Mouse (Mus musculus) myocyte (in vitro differentiated cells): Measurements from ENCODE around the gene Rabac1. TPM values are rescaled to one million over a fixed set of nuclear protein-coding genes. Genes with fewer than 3 reads are reported as not detected.

ENCODE experiments used
- H3K27me3 ChIP-seq: one replicate; pipeline ENCODE4 v1.6.1; 2011; ENCODE audit not compliant: control insufficient read depth, insufficient read depth, insufficient read length
- H3K36me3 ChIP-seq: one replicate; pipeline ENCODE4 v1.6.1; 2011; ENCODE audit not compliant: control insufficient read depth, insufficient read depth
- H3K4me2 ChIP-seq: one replicate; pipeline ENCODE4 v1.6.1; 2011; ENCODE audit warnings: low read depth, control low read depth
- H3K4me3 ChIP-seq: one replicate; pipeline ENCODE4 v1.5.1; 2011; ENCODE audit warnings: mild to moderate bottlenecking, control low read depth, moderate library complexity
- H3K79me2 ChIP-seq: one replicate; pipeline ENCODE4 v1.6.1; 2011; ENCODE audit not compliant: control insufficient read depth, insufficient read depth
- H3ac ChIP-seq: one replicate; pipeline ENCODE4 v1.6.1; 2011; ENCODE audit not compliant: control insufficient read depth, insufficient read length
- CEBPB ChIP-seq: IDR thresholded peaks from 2 replicates; pipeline ENCODE4 v1.6.1; 2011; ENCODE audit warnings: mild to moderate bottlenecking, moderate library complexity; ENCODE audit not compliant: poor library complexity, insufficient read depth, severe bottlenecking
- E2F4 ChIP-seq: IDR thresholded peaks from one replicate; pipeline ENCODE4 v1.6.1; 2011; ENCODE audit warnings: mild to moderate bottlenecking, control low read depth, moderate library complexity; ENCODE audit not compliant: insufficient read depth
- MAX ChIP-seq: IDR thresholded peaks from one replicate; pipeline ENCODE4 v1.6.1; 2011; ENCODE audit warnings: low read depth, mild to moderate bottlenecking, control low read depth
- MYOD1 ChIP-seq, 3 experiments: IDR thresholded peaks; one replicate each; pipeline ENCODE4 v1.6.1; 2011; ENCODE audit warnings: control low read depth in 2 of 3, low read depth in 2 of 3, mild to moderate bottlenecking in 2 of 3, moderate library complexity in 1 of 3; ENCODE audit not compliant: insufficient read length in 2 of 3, control insufficient read depth in 1 of 3
- MYOG ChIP-seq, 3 experiments: IDR thresholded peaks; one replicate each; pipeline ENCODE4 v1.6.1; 2011; ENCODE audit warnings: control low read depth in 2 of 3, low read depth in 2 of 3, mild to moderate bottlenecking in 2 of 3; ENCODE audit not compliant: insufficient read length in 2 of 3, control insufficient read depth in 1 of 3, insufficient read depth in 1 of 3
- POLR2A ChIP-seq: IDR thresholded peaks from one replicate; pipeline ENCODE4 v1.6.1; 2011; ENCODE audit warnings: low read depth, mild to moderate bottlenecking, control low read depth, moderate library complexity; ENCODE audit not compliant: insufficient read length
- POLR2AphosphoS2 ChIP-seq: IDR thresholded peaks from one replicate; pipeline ENCODE4 v1.6.1; 2011; ENCODE audit warnings: low read depth, control low read depth; ENCODE audit not compliant: insufficient read length
- REST ChIP-seq: IDR thresholded peaks from one replicate; pipeline ENCODE4 v1.6.1; 2011; ENCODE audit warnings: mild to moderate bottlenecking, control low read depth, moderate library complexity; ENCODE audit not compliant: insufficient read depth, insufficient read length
- SRF ChIP-seq: IDR thresholded peaks from one replicate; pipeline ENCODE4 v1.6.1; 2011; ENCODE audit warnings: low read depth; ENCODE audit not compliant: control insufficient read depth, insufficient read length
- TCF12 ChIP-seq: IDR thresholded peaks from one replicate; pipeline ENCODE4 v1.6.1; 2011; ENCODE audit warnings: mild to moderate bottlenecking, control low read depth; ENCODE audit not compliant: poor library complexity, insufficient read depth, severe bottlenecking
- TCF3 ChIP-seq: IDR thresholded peaks from one replicate; pipeline ENCODE4 v1.6.1; 2011; ENCODE audit warnings: low read depth, control low read depth; ENCODE audit not compliant: insufficient read length
- USF1 ChIP-seq: IDR thresholded peaks from one replicate; pipeline ENCODE4 v1.6.1; 2011; ENCODE audit warnings: low read depth, mild to moderate bottlenecking, control low read depth, moderate library complexity
- polyA plus RNA-seq: library from polyadenylated mRNA; unstranded; fragments of >200 nt; fragmentation: generic; extraction: Trizol; gene quantifications from one replicate; pipeline ENCODE4 v1.2.1, GENCODE M21; 2012; ENCODE audit warnings: missing spikeins

Rabac1 gene
- polyA plus RNA-seq, 1 experiment = 309 TPM

DNA sequence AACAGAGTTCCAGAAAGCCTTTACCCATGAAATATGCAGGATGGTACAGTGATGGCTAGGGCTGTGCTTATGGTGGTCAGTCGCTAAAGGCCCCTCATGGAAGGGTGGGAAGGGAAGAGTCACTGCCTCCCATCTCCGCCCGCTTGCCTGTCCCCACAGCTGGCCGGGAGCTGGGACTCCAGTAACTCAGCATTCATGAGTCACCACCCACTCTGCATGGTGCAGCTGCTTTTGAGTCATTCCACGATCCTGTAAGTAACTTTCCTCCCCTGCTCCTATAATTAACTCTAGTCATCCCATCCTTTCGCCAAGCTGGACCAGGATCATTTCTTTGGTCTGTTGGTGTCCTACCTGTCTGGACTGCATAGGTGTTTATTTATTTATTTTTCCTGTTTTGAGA, 20.5 kb upstream of the Rabac1 start:
- H3K27me3 ChIP-seq = no peaks in the 10 kb centered on the region
- no peak overlapping the region for H3K4me3 ChIP-seq
- no peak overlapping the region for H3ac ChIP-seq
- no peaks in the 10 kb centered on the region for H3K79me2 ChIP-seq
- TF ChIP-seq MAX (no peak), POLR2AphosphoS2 (no peak), SRF (no peak), POLR2A (no peak), USF1 (no peak), TCF12 (no peak), E2F4 (no peak), MYOG (IDR thresholded peaks at IDR 0.05; ENCODE audit: control insufficient read depth in 1 of 3, insufficient read depth in 1 of 3, insufficient read length in 2 of 3, low read depth in 2 of 3) (peak in 2 of 3 experiments; percentile 67 to 87), CEBPB (no peak), TCF3 (peak; percentile 51), MYOD1 (IDR thresholded peaks at IDR 0.05; ENCODE audit: control insufficient read depth in 1 of 3, insufficient read length in 2 of 3, low read depth in 2 of 3) (peak in 2 of 3 experiments; percentile 90 to 95), REST (no peak)
- H3K4me2 ChIP-seq = peak overlapping the region; percentile 71
- H3K36me3 ChIP-seq = no peaks in the 10 kb centered on the region

DNA sequence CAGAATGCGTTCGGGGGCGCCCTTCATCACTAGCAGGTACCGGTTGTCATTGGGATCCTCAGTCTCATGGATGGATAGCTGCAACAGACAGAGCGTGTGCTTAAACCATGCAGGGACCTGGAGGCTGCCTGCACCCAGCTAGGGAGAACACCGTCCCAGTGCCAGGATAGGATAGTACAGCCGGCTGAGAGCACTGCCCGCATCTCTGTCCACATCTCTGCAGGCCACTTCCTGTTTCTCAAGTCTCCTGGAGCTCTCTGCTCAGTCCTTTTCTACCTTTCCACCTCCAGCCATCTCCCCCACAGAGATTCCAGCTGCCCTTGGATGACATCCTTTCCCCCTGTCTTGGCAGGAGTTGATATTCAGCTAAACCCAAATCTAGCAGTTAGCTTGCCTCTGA, 17.9 kb upstream of the Rabac1 start:
- Histone ChIP-seq H3K4me2 (no peak overlapping the region), H3K4me3 (no peak overlapping the region), H3K36me3 (no peaks in the 10 kb centered on the region), H3K27me3 (no peaks in the 10 kb centered on the region), H3ac (no peak overlapping the region), H3K79me2 (no peaks in the 10 kb centered on the region)
- no peak for TF ChIP-seq POLR2AphosphoS2
- no peak for TF ChIP-seq E2F4
- TF ChIP-seq MAX = no peak
- no peak for TF ChIP-seq USF1
- no peak for TF ChIP-seq TCF3
- TF ChIP-seq MYOD1 (IDR thresholded peaks at IDR 0.05; ENCODE audit: control insufficient read depth in 1 of 3, insufficient read length in 2 of 3, low read depth in 2 of 3) = no peak
- TF ChIP-seq SRF = no peak
- TF ChIP-seq TCF12 = no peak
- TF ChIP-seq REST = no peak
- no peak for TF ChIP-seq CEBPB
- TF ChIP-seq MYOG (IDR thresholded peaks at IDR 0.05; ENCODE audit: control insufficient read depth in 1 of 3, insufficient read depth in 1 of 3, insufficient read length in 2 of 3, low read depth in 2 of 3) = no peak
- no peak for TF ChIP-seq POLR2A

DNA sequence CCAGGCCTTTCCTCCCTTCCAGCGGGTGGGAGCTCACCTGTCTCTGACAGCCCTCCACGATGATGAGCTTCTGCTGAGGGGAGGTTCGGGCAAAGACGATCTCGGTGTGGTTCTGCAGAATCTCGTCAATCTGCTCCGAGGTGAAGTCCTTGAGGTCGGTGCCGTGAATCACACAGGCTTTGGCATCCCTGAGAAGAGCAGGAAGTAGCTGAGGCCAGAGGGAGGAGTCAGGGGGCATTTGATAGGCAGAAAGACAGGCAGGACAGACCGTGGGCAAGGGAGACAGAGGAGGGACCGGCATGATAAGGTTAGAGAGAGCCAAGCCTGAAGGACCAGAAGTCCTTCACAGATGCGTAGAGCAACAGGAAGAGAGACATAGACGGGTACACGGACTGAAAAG, 15.4 kb upstream of the Rabac1 start:
- TF ChIP-seq TCF12 (no peak), USF1 (no peak), MYOG (IDR thresholded peaks at IDR 0.05; ENCODE audit: control insufficient read depth in 1 of 3, insufficient read depth in 1 of 3, insufficient read length in 2 of 3, low read depth in 2 of 3) (no peak), MAX (no peak), REST (no peak), POLR2A (no peak), CEBPB (no peak), E2F4 (no peak), TCF3 (no peak), POLR2AphosphoS2 (no peak), MYOD1 (IDR thresholded peaks at IDR 0.05; ENCODE audit: control insufficient read depth in 1 of 3, insufficient read length in 2 of 3, low read depth in 2 of 3) (no peak), SRF (no peak)
- no peak overlapping the region for H3ac ChIP-seq
- no peak overlapping the region for H3K4me2 ChIP-seq
- H3K36me3 ChIP-seq = no peaks in the 10 kb centered on the region
- no peaks in the 10 kb centered on the region for H3K79me2 ChIP-seq
- H3K4me3 ChIP-seq = no peak overlapping the region
- peaks cover 3% of the 10 kb centered on the region for H3K27me3 ChIP-seq

DNA sequence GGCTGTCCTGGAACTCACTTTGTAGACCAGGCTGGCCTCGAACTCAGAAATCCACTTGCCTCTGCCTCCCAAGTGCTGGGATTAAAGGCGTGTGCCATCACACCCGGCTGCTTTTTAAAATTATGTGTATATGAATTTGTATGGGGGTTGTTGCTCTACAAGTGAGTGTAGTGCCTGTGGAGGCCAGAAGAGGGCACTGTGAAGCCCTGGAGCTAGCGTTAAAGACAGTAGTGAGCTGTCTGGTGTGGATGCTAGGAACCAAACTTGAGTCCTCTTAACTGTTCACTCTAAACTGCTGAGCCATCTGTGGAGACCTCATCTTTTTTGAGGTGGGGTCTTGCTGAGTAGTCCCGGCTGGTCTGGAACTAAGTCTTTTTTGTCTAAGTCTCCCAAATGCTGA, 13.2 kb upstream of the Rabac1 start:
- peaks cover 9% of the 10 kb centered on the region for H3K27me3 ChIP-seq
- TF ChIP-seq MAX = no peak
- TF ChIP-seq SRF = no peak
- no peak for TF ChIP-seq CEBPB
- TF ChIP-seq MYOG (IDR thresholded peaks at IDR 0.05; ENCODE audit: control insufficient read depth in 1 of 3, insufficient read depth in 1 of 3, insufficient read length in 2 of 3, low read depth in 2 of 3) = no peak
- no peak for TF ChIP-seq TCF3
- TF ChIP-seq POLR2AphosphoS2 = no peak
- TF ChIP-seq POLR2A = no peak
- no peak for TF ChIP-seq E2F4
- no peak for TF ChIP-seq USF1
- no peak for TF ChIP-seq MYOD1 (IDR thresholded peaks at IDR 0.05; ENCODE audit: control insufficient read depth in 1 of 3, insufficient read length in 2 of 3, low read depth in 2 of 3)
- no peak for TF ChIP-seq TCF12
- TF ChIP-seq REST = no peak
- H3K36me3 ChIP-seq = no peaks in the 10 kb centered on the region
- no peaks in the 10 kb centered on the region for H3K79me2 ChIP-seq
- no peak overlapping the region for H3ac ChIP-seq
- H3K4me3 ChIP-seq = no peak overlapping the region
- no peak overlapping the region for H3K4me2 ChIP-seq

DNA sequence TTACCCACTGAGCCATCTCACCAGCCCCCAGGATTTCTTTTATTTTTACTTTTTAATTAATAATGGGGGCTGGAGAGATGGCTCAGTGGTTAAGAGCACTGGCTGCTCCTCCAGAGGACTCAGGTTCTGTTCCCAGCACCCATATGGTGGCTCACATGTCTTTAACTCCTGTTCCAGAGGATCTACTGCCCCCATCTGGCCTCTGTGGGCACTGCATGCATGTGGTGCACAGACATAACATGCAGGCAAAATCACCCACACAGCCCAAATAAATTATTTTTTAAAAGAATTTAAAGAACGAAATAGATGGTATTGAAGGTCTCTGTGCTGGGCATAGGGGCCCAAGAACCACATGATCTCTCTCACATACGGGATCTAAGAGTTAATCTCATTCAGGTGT, 11.8 kb upstream of the Rabac1 start:
- H3K27me3 ChIP-seq = peaks cover 11% of the 10 kb centered on the region
- no peak for TF ChIP-seq USF1
- TF ChIP-seq POLR2AphosphoS2 = no peak
- TF ChIP-seq TCF12 = no peak
- no peak for TF ChIP-seq SRF
- TF ChIP-seq MAX = no peak
- TF ChIP-seq POLR2A = no peak
- no peak for TF ChIP-seq MYOG (IDR thresholded peaks at IDR 0.05; ENCODE audit: control insufficient read depth in 1 of 3, insufficient read depth in 1 of 3, insufficient read length in 2 of 3, low read depth in 2 of 3)
- no peak for TF ChIP-seq MYOD1 (IDR thresholded peaks at IDR 0.05; ENCODE audit: control insufficient read depth in 1 of 3, insufficient read length in 2 of 3, low read depth in 2 of 3)
- no peak for TF ChIP-seq REST
- no peak for TF ChIP-seq TCF3
- no peak for TF ChIP-seq E2F4
- TF ChIP-seq CEBPB = no peak

More for the DNA sequence above, 11.8 kb upstream of the Rabac1 start:
- Histone ChIP-seq H3K36me3 (no peaks in the 10 kb centered on the region), H3K4me2 (no peak overlapping the region), H3ac (no peak overlapping the region), H3K79me2 (no peaks in the 10 kb centered on the region), H3K4me3 (no peak overlapping the region)
